Mouse (Mus musculus) CD4-positive naive resting alpha-beta T cell, adult 76 days (primary cell): ENCODE measurements around the gene Csn1s2a. TPM values are rescaled to one million over a fixed set of nuclear protein-coding genes. Genes with fewer than 3 reads are reported as not detected.

Experiments used
- total RNA-seq: library from RNA; stranded (reverse); gene quantifications from one replicate; pipeline ENCODE4 v1.2.4, GENCODE M21; 2023

Gene Csn1s2a
- not detected for total RNA-seq

DNA sequence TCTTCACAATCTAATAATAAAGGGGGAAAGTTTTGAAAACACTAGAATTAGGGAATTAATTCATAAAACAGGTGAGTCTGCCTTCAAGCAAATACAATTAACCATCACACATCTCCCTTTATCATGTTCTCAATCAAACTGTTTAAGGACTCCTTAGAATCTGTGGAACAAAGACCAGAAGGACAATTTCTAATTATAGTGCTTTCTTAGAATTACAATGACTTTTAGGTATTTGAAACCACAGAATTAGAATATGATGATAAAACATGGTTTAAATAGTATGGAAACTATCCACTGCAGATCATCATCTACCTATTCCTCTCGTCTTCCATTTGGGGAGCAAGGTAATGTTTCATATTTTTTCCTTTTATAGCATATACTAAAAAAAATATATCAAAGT, at the start of gene Csn1s2a:
Gene Csn1s2a (plus strand): TSS at position 301 of the 400 bp plus-strand sequence.

DNA sequence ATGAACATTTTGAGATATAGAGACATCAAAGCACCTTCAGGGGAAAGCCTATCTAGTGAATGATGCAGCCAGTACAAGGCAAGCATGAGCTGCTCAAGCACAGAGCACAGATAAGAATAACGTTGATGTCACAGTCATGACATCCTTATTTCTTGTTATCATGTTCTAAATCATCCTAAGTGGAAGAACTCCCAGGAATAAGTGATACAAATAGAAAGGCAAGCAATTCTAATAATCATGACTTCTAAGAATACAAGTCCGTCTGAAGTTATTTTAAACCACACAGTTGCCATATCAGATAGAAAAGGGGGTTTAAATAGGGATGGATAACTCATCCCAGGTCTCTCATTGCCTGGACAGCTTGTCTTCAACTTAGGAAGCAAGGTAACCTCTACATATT, 33.4 kb downstream of the Csn1s2a start, which contains the start of gene Csn1s2b:
Gene Csn1s2b (plus strand): TSS at position 301 of the 400 bp plus-strand sequence.

DNA sequence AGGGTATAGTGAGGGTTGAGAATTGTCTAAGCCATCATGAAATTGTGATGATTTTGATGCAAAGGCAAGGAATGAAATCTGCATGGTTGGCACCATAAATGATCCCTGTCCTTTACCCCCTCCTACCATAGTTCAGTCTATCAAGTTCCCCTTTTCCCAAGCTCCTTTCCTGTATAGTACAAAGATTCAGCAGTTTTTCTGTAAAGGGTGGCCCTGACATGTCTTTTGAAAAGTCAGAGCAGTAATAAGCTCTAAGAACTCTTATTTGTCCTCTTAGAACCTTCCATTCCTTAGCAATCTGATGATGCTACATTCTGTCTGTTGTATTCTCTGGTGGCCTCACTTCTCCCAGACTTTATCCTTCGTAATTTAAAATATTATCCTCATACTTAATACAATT, 51.0 kb downstream of the Csn1s2a start, which contains the start of gene Prr27:
Gene Prr27 (plus strand): TSS at position 301 of the 400 bp plus-strand sequence.

Other genes with a start within 250 kb of the Csn1s2a start
- gene Sult1b1, start 236.4 kb upstream of the Csn1s2a start, total RNA-seq: not detected
- gene Sult1d1, start 205.5 kb upstream of the Csn1s2a start, total RNA-seq: not detected
- not detected for gene Sult1e1, start 183.0 kb upstream of the Csn1s2a start, total RNA-seq
- not detected for gene Csn1s1, start 108.4 kb upstream of the Csn1s2a start, total RNA-seq
- gene Csn2, start 74.9 kb upstream of the Csn1s2a start, total RNA-seq: not detected
- gene Csn1s2b, start 33.5 kb downstream of the Csn1s2a start, total RNA-seq: not detected
- gene Prr27, start 51.1 kb downstream of the Csn1s2a start, total RNA-seq: not detected
- not detected for gene Odam, start 110.5 kb downstream of the Csn1s2a start, total RNA-seq
- gene Csn3, start 151.0 kb downstream of the Csn1s2a start, total RNA-seq: not detected
- not detected for gene 2310003L06Rik, start 194.9 kb downstream of the Csn1s2a start, total RNA-seq
- gene Gm28434, start 194.9 kb downstream of the Csn1s2a start, total RNA-seq: not detected
- gene Cabs1, start 204.9 kb downstream of the Csn1s2a start, total RNA-seq: not detected
- gene Smr3a, start 228.0 kb downstream of the Csn1s2a start, total RNA-seq: not detected